Mouse (Mus musculus): ENCODE measurements around the gene 5330417C22Rik.

Gene 5330417C22Rik

DNA sequence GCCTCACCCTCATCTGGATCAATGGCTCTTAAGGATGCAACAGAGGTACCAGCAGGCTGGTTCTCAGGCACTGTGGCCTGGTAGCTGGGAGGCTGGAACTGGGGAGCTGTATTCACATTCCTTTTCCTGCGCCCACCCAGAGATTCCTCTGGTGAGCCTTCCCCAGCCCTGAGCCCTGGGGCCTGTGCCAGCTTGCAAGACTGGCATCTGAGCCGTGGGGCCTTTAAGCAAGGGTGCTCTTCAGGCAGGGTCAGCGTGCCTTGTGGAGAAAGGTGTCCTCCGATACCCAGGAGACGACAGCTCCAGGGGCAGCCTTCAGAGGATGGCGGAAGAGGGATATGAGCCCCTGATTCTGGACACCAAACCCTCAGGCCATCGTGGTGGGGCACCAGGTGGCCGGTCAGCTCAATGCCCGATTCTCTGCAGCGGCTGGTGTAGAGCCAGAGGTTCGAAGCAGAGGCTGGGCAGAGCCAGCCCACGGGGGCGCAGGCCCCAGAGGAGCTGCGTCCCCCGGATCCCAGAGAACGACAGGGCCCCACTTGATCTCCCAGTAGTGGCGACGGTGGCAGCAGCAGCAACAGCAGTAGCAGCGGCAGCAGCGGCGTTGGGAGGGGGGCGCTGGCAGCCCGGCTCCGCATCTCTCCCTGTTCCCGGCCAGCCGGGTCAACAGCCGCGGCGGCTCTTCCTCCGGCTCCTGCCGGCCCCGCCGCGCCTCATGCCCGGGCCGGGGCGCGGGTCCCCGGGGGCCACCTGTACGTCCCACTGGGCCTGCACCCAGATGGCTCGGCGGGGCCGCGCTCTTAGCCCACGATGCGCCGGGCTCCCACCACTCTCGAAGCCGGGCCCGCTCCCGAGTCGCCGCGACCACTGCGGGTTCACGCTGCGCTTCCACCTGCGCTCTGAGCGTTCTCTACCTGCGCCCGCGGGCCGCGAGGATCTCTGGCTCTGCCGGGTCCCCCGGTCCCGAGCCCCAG, 121.2 kb downstream of the 5330417C22Rik start, which contains the start of gene Celsr2:
Gene Celsr2 (minus strand): TSS at position 696 of the 974 bp plus-strand sequence.
- intact Hi-C loops (cut with DNase I) = no loop called here

DNA sequence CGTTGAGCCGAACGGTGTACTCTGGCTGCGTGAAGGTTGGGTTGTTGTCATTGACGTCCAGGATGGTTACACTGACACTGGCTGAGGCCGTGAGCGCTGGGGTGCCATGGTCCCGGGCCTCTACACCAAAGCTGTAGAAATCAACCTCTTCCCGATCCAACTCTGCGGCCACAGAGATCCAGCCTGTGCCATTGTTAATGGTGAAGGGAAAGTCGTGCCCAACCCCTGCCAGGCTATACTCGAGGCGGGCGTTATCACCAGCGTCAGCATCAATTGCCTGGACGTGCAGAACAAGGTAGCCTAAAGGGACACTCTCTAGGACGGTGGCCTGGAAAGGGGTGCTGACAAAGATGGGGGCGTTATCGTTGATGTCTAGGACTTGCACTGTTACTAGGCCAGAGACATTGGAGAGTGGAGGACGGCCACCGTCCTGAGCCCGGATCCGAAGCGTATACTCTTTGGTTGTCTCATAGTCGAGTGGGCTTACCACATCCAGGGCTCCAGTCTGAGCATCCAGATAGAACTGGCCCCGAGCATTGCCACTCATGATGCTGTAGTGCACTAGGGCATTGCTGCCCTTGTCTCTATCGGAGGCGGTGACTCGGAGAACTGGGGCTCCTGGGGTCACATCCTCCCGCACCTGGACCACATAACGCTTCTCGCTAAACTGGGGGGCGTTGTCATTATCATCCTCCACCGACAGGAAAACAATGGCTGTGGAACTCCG, 122.5 kb downstream of the 5330417C22Rik start:
- intact Hi-C loops (cut with DNase I) = no loop called here

DNA sequence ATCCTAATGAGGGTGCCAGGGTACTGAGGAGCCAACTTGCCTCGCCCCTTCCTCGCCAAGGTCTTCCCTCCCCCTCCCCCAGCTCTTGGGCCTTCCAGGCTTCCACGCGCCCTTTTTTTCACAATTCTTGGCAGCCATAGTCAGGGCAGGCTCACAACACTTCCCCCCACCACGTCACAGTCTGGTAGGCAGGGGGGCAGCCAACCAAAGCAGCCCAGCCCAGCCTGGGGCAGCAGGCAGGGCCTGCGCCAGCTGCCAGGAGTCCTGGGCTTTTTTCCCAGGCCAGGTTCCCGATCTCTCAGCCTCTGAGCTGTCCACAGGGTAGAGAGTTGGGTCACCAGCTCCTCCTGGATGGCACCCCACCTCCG, 124.6 kb downstream of the 5330417C22Rik start:
- intact Hi-C loops (cut with DNase I) = no loop called here

DNA sequence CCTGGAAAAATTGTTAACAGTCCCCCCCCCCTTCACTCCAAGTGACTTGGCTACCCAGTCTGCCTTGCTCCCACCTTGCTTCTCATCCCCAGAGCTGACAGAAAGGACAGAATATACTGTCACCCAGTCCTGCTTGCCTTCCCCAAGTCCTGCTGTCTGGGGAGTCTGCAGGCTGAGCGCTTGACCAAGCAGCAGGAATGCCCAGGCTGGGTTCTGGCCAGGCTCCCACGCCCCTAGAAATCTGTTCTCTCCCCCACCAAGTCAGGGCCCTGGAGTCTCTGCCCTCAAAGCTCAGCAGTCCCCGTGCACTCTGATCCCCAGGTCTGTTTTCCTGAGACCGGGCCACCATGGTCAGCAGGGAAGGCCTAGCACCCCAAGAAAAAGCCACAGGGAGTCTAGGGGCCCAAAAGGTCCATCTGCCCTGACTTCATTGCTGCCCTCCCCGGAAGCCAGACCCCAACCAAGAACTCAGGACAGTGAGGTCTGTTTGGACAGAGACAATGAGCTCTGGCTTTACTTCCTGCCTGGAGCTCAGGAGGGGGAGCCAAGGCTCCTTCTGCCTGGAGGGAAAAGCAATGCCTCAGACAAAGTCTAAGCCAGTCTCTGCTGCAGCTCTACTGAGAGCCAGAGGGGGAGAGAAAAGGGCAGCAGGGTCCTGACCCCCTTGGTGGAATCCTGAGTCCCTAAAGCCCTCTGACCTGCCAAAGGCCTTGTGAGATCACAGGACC, 125.1 kb downstream of the 5330417C22Rik start:
- intact Hi-C loops (cut with DNase I) = no loop called here

DNA sequence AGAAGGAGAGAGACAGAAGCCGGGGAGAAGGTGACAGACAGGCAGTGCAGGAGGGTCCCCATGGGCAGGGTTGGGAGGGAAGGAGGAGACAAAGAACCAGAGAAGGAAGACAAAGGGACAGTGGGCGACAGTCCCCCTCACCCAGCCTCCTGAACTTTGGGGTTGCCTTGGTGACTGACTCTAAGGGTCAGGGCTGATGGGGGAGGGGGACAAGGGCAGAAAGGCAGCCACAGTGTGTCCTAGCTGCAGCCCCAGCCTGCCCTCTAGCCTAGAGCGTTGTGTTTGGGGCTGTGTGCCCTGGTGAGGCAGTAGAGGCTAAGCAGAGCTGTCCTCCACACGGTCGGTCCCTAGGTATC, 126.0 kb downstream of the 5330417C22Rik start:
- intact Hi-C loops (cut with DNase I) = no loop called here

DNA sequence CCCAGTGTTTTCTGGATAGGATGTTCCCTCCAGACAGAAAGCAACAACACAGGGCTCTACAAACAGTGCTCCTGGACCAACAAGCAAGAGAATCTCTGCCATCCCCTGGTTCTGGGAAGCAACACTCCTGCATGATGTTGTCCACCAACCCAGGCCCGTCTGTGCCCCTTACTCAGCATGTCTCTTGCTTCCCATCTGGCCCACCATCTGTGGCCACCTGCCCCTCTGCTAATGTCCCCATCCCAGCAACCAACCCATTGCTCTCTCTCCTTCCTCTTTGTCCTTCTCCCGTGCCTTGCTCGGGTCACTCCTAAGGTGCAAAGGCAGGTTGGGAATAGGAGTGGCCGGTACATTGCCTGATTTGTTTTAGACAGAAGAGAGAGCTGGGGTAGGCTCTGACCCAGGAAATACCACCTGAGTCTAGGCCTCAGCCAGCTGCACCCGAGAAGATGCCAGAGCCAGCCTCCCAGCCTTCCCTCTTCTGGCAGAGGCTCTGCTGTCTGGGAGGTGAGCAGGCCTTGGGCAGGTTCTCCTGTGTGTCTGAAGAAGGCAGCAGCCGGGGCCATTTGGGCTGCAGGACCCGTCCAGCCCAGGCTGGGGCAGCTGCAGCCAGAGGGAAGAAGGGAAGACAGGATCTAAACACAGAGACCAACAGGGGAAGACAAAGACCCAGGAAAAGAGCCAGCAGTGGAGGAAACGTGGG, 126.5 kb downstream of the 5330417C22Rik start:
- intact Hi-C loops (cut with DNase I) = loop anchor here (10.0 kb wide), 1 partner anchor 225 kb away; no protein-coding TSS in a partner anchor

DNA sequence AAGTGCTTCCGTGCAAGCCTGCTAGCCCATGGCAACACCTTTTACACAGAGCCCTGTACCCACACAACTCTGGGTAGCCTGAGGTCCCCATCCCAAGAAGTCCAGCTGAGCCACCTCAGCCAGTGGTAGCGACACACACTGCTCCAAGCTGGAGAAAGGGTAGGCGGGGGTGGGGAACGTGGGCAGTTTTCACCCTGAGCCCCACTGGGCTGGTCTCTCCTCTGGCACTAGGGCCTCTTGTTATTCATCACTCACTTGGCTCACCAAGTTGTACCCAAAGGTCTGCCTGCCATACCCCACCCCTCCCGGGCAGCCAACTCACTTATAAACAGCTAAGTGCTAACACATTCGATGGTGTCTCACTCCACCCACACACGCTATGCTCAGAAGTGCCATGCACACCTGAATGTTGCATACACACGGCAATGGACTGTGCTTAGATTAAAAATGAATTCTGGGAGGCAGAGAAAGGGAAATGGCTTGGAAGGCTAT, 127.8 kb downstream of the 5330417C22Rik start:
- intact Hi-C loops (cut with DNase I) = loop anchor here (10.0 kb wide), 1 partner anchor 226 kb away; no protein-coding TSS in a partner anchor

DNA sequence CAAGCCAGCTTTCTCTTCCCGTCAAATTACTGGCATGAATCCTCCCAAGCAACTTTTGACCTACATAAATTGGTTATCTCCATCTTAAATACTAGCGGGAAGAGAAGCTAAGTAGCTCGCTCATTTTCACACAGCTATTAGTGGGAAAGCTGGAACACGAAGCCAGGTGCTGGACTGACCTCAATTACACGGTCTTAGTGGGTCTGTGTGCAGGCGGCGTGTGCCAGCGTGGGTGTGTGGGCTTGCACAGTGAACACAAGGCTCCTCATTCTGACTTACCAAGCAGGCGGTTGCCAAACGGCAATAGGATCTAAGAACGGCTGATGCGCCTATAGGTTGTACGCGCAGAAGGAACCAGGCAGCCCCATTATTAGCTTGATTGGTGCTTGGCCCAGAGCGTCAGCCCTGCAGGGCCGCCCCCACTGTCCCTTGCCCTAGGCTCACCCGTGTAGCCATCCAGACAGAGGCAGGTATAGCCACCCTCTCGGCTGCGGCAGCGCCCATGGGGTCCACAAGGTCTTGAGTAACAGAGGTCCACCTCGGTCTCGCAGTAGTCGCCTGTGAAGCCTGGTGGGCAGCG, 129.9 kb downstream of the 5330417C22Rik start:
- intact Hi-C loops (cut with DNase I) = loop anchor here (10.0 kb wide), 1 partner anchor 228 kb away; no protein-coding TSS in a partner anchor

Small RNA genes lying within 50 kb of the gene (microRNA-seq; reads per million reads assigned to microRNA genes)
- gene Gm22860 = 0 reads per million in 2 experiments

All from adrenal gland (tissue).